Mouse (Mus musculus) liver, postnatal 0 days (tissue): ENCODE results near the gene Dyrk3.

Experiments used
- CTCF ChIP-seq: sonication (generic); IDR thresholded peaks from 2 replicates; pipeline ENCODE4 v1.5.1; 2016; ENCODE audit warnings: antibody characterized with exemption, low read depth
- EP300 ChIP-seq: IDR thresholded peaks from 2 replicates; pipeline ENCODE4 v1.6.1; 2016; ENCODE audit warnings: antibody characterized with exemption, low read depth, mild to moderate bottlenecking

DNA sequence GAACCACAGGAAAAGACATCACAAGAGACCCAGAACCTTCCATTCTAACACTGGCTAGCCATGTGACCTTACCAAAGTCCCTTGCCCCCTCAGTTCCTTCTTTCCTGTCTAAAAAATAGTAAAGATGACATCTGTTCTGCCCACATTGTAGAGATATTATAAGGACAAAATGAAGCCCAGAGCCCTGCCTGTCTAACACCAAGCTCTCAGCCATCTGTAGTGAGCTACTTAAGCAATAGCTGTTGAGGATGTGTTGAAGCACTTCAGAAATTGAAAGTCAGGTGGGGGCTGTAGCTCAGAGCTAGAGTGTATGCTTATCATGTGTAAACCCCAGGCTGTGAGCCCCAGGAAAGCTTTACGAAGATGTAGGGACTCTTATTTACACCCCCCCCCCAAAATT, 37.3 kb downstream of the Dyrk3 start:
- TF ChIP-seq CTCF (no peak), EP300 (no peak)
